Mouse (Mus musculus) heart, postnatal 14 days (tissue): ENCODE measurements around the gene Nrxn1. TPM values are rescaled to one million over a fixed set of nuclear protein-coding genes. Genes with fewer than 3 reads are reported as not detected.
"Not testable (repeated sequence)": the region's sequence is repeated elsewhere in the genome, so short reads cannot be mapped to it uniquely, and the experiment has no call there.

Experiments used
- DNase-seq, 2 experiments: peaks; one replicate each; pipeline ENCODE4 v3.0.0; 2021 to 2022
- intact Hi-C: fragments of 180-260 bp; cut with DNase I; formaldehyde crosslinking; loops from one replicate; pipeline ENCODE4 v1.15.1; 2025
- total RNA-seq, 2 experiments: library from RNA; stranded (reverse); gene quantifications; 2 replicates each; pipeline ENCODE4 v1.2.3; 2021

The Nrxn1 gene
- total RNA-seq, 2 experiments from 2014 or later: 1.3 to 1.7 TPM

GRCm38 (mm10) chr17:90594798-90595533 lies 497.9 kb downstream of the Nrxn1 start:
- DNase-seq: no peak
- intact Hi-C loops: no loop called here

GRCm38 (mm10) chr17:90586891-90587290 lies 506.0 kb downstream of the Nrxn1 start:
- no peak for DNase-seq
- intact Hi-C loops: no loop called here

- DNase-seq: peak; percentile 6 to 56
- intact Hi-C loops: no loop called here
Observed at GRCm38 (mm10) chr17:90584666-90585195, 508.1 kb downstream of the Nrxn1 start.

- DNase-seq: peak in 1 of 2 experiments; percentile 29
- intact Hi-C loops: no loop called here
Observed at GRCm38 (mm10) chr17:90583826-90584534, 508.9 kb downstream of the Nrxn1 start.

- no peak for DNase-seq
- intact Hi-C loops: no loop called here
Observed at GRCm38 (mm10) chr17:90583196-90583595, 509.7 kb downstream of the Nrxn1 start.

- intact Hi-C loops: no loop called here
- no peak for DNase-seq
Observed at GRCm38 (mm10) chr17:90569877-90570276, 523.0 kb downstream of the Nrxn1 start.

- intact Hi-C loops: no loop called here
- DNase-seq: no peak
Observed at GRCm38 (mm10) chr17:90565186-90565585, 527.7 kb downstream of the Nrxn1 start.

GRCm38 (mm10) chr17:90556376-90556775 lies 536.5 kb downstream of the Nrxn1 start:
- intact Hi-C loops: no loop called here
- no peak for DNase-seq

GRCm38 (mm10) chr17:90550415-90550814 lies 542.5 kb downstream of the Nrxn1 start:
- no peak for DNase-seq
- intact Hi-C loops: no loop called here

GRCm38 (mm10) chr17:90546806-90547205 lies 546.1 kb downstream of the Nrxn1 start:
- intact Hi-C loops: no loop called here
- no peak for DNase-seq

- DNase-seq: no peak
- intact Hi-C loops: no loop called here
Observed at GRCm38 (mm10) chr17:90544639-90545259, 548.1 kb downstream of the Nrxn1 start.

GRCm38 (mm10) chr17:90543986-90544638 lies 548.8 kb downstream of the Nrxn1 start:
- intact Hi-C loops: no loop called here

GRCm38 (mm10) chr17:90531443-90531842 lies 561.4 kb downstream of the Nrxn1 start:
- intact Hi-C loops: no loop called here
- DNase-seq: no peak

More at GRCm38 (mm10) chr17:90543986-90544638, 548.8 kb downstream of the Nrxn1 start:
- DNase-seq: no peak

- DNase-seq: no peak
- intact Hi-C loops: loop anchor here (10.0 kb wide), 1 partner anchor 1851 kb away; no protein-coding TSS in a partner anchor
Observed at GRCm38 (mm10) chr17:90506026-90506425, 586.8 kb downstream of the Nrxn1 start.

- DNase-seq: not testable (repeated sequence)
- intact Hi-C loops: loop anchor here (10.0 kb wide), 1 partner anchor 1849 kb away; no protein-coding TSS in a partner anchor
Observed at GRCm38 (mm10) chr17:90503999-90504398, 588.9 kb downstream of the Nrxn1 start.

GRCm38 (mm10) chr17:90501023-90501675 lies 591.7 kb downstream of the Nrxn1 start:
- DNase-seq: peak; percentile 29 to 63
- intact Hi-C loops: loop anchor here (2.0 to 10.0 kb wide), 3 partner anchors 846 to 1846 kb away; no protein-coding TSS in a partner anchor

- no peak for DNase-seq
- intact Hi-C loops: no loop called here
Observed at GRCm38 (mm10) chr17:90479531-90480250, 613.2 kb downstream of the Nrxn1 start.

GRCm38 (mm10) chr17:90456748-90457147 lies 636.1 kb downstream of the Nrxn1 start:
- intact Hi-C loops: no loop called here

GRCm38 (mm10) chr17:90455904-90456303 lies 637.0 kb downstream of the Nrxn1 start:
- no peak for DNase-seq
- intact Hi-C loops: no loop called here

More at GRCm38 (mm10) chr17:90456748-90457147, 636.1 kb downstream of the Nrxn1 start:
- DNase-seq: no peak
